Mouse (Mus musculus): ENCODE results near the gene Guca1b.
"Not testable (repeated sequence)": the region's sequence is repeated elsewhere in the genome, so short reads cannot be mapped to it uniquely, and the experiment has no call there.

Gene Guca1b

GRCm38 (mm10) chr17:47409897-47410861, 25.0 kb downstream of the Guca1b start:
- peak in 1 of 2 experiments; percentile 22 for DNase-seq

- no peak for DNase-seq
These were observed 35.0 kb downstream of the Guca1b start for GRCm38 (mm10) chr17:47420195-47420594.

- no peak for DNase-seq
These were observed 36.4 kb downstream of the Guca1b start for GRCm38 (mm10) chr17:47421566-47421965.

GRCm38 (mm10) chr17:47422616-47423015, 37.4 kb downstream of the Guca1b start:
- not testable (repeated sequence) for DNase-seq

- DNase-seq = no peak
These were observed 39.0 kb downstream of the Guca1b start for GRCm38 (mm10) chr17:47424186-47424585.

GRCm38 (mm10) chr17:47427316-47427715, 42.1 kb downstream of the Guca1b start:
- no peak for DNase-seq

- DNase-seq = no peak
These were observed 43.7 kb downstream of the Guca1b start for GRCm38 (mm10) chr17:47428831-47429304.

- no peak for DNase-seq
These were observed 45.6 kb downstream of the Guca1b start for GRCm38 (mm10) chr17:47430815-47431214.

- DNase-seq = no peak
These were observed 51.1 kb downstream of the Guca1b start, which contains the start of gene AI661453 for GRCm38 (mm10) chr17:47436156-47436906. Gene AI661453, plus strand, starts transcription at chr17:47436615.

GRCm38 (mm10) chr17:47436907-47437547, 51.8 kb downstream of the Guca1b start, which contains the start of gene 1700001C19Rik:
Gene 1700001C19Rik, minus strand, starts transcription at chr17:47437376.
- DNase-seq = no peak

- DNase-seq = no peak
These were observed 53.4 kb downstream of the Guca1b start for GRCm38 (mm10) chr17:47438611-47439010.

GRCm38 (mm10) chr17:47439396-47440028, 54.3 kb downstream of the Guca1b start:
- no peak for DNase-seq

GRCm38 (mm10) chr17:47440359-47440890, 55.2 kb downstream of the Guca1b start:
- no peak for DNase-seq

- DNase-seq = no peak
These were observed 56.3 kb downstream of the Guca1b start for GRCm38 (mm10) chr17:47441296-47442051.

- no peak for DNase-seq
These were observed 57.1 kb downstream of the Guca1b start for GRCm38 (mm10) chr17:47442271-47442670.
